Mouse (Mus musculus): ENCODE data around the gene Klk15. TPM values are rescaled to one million over a fixed set of nuclear protein-coding genes. Genes with fewer than 3 reads are reported as not detected.
A peak's percentile ranks its signal among the peaks of the same experiment; 100 is the strongest.

The Klk15 gene
- not detected in 2 replicates for polyA plus RNA-seq (2015; fragmentation: Nextera tagmentation; extraction: Ambion mirVana)

DNA sequence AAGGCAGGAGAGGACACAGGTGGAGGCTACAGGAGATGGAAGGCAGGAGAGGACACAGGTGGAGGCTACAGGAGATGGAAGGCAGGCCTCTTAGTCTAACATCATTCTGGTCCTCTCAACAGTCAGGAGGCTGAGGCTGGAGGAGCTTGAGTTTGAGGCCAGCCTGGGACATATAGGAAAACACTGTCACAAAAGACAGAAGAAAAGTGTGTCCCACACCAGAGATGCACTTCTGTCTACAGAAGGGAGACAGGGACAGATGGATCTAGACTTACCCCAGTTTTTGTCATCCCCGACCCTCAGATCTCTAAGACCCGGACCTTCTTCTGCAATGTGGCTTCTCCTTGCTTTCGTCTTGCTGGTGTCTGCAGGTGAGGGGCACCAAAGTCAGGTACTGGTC, at the start of gene Klk15:
Gene Klk15 (plus strand): TSS at position 301 of the 400 bp plus-strand sequence.
- 88% methylated on average over 3 of the region's 3 CpGs for WGBS
- Histone ChIP-seq H3K9ac (ENCODE audit: low read length) (no peak within 1 kb of the TSS), H3K4me1 (ENCODE audit: control insufficient read depth, insufficient read depth, low read length) (no peaks in the 10 kb centered on the region), H3K4me3 (replicated peaks; ENCODE audit: low read length) (no peak within 1 kb of the TSS), H3K9me3 (replicated peaks; ENCODE audit: control insufficient read depth, low read length) (no peaks in the 10 kb centered on the region), H3K27ac (ENCODE audit: low read length) (no peak within 1 kb of the TSS), H3K36me3 (ENCODE audit: control insufficient read depth, insufficient read depth, low read length) (no peaks in the 10 kb centered on the region), H3K4me2 (ENCODE audit: low read depth, low read length) (no peak within 1 kb of the TSS), H3K27me3 (ENCODE audit: control insufficient read depth, insufficient read depth, low read length) (no peaks in the 10 kb centered on the region)
- no peak for ATAC-seq (ENCODE audit: insufficient read depth, low FRiP score)

- ATAC-seq (ENCODE audit: insufficient read depth, low FRiP score): no peak
- WGBS: 48% methylated on average over 5 of the region's 5 CpGs
- H3K27ac ChIP-seq (ENCODE audit: low read length): no peak overlapping the region
- H3K4me3 ChIP-seq (replicated peaks; ENCODE audit: low read length): no peak overlapping the region
- no peaks in the 10 kb centered on the region for H3K36me3 ChIP-seq (ENCODE audit: control insufficient read depth, insufficient read depth, low read length)
- no peaks in the 10 kb centered on the region for H3K4me1 ChIP-seq (ENCODE audit: control insufficient read depth, insufficient read depth, low read length)
- H3K27me3 ChIP-seq (ENCODE audit: control insufficient read depth, insufficient read depth, low read length): no peaks in the 10 kb centered on the region
- H3K9ac ChIP-seq (ENCODE audit: low read length): no peak overlapping the region
- H3K9me3 ChIP-seq (replicated peaks; ENCODE audit: control insufficient read depth, low read length): no peaks in the 10 kb centered on the region
- no peak overlapping the region for H3K4me2 ChIP-seq (ENCODE audit: low read depth, low read length)
These were observed 42.2 kb upstream of the Klk15 start for GRCm38 (mm10) chr7:43891365-43891764.

- WGBS: 33% methylated on average over 3 of the region's 3 CpGs
- ATAC-seq (ENCODE audit: insufficient read depth, low FRiP score): no peak
These were observed 41.8 kb upstream of the Klk15 start for GRCm38 (mm10) chr7:43891788-43892187.

GRCm38 (mm10) chr7:43894836-43895235, 38.7 kb upstream of the Klk15 start:
- no peaks in the 10 kb centered on the region for H3K9me3 ChIP-seq (replicated peaks; ENCODE audit: control insufficient read depth, low read length)
- no peak overlapping the region for H3K9ac ChIP-seq (ENCODE audit: low read length)
- no peaks in the 10 kb centered on the region for H3K4me1 ChIP-seq (ENCODE audit: control insufficient read depth, insufficient read depth, low read length)
- ATAC-seq (ENCODE audit: insufficient read depth, low FRiP score): peak; percentile 91
- no peak overlapping the region for H3K27ac ChIP-seq (ENCODE audit: low read length)
- WGBS: 3% methylated on average over 1 of the region's 1 CpGs
- no peaks in the 10 kb centered on the region for H3K36me3 ChIP-seq (ENCODE audit: control insufficient read depth, insufficient read depth, low read length)
- H3K27me3 ChIP-seq (ENCODE audit: control insufficient read depth, insufficient read depth, low read length): no peaks in the 10 kb centered on the region
- H3K4me3 ChIP-seq (replicated peaks; ENCODE audit: low read length): no peak overlapping the region
- no peak overlapping the region for H3K4me2 ChIP-seq (ENCODE audit: low read depth, low read length)

More at GRCm38 (mm10) chr7:43891788-43892187, 41.8 kb upstream of the Klk15 start:
- H3K27ac ChIP-seq (ENCODE audit: low read length): no peak overlapping the region
- H3K9ac ChIP-seq (ENCODE audit: low read length): no peak overlapping the region
- H3K4me1 ChIP-seq (ENCODE audit: control insufficient read depth, insufficient read depth, low read length): no peaks in the 10 kb centered on the region
- no peaks in the 10 kb centered on the region for H3K9me3 ChIP-seq (replicated peaks; ENCODE audit: control insufficient read depth, low read length)
- no peak overlapping the region for H3K4me2 ChIP-seq (ENCODE audit: low read depth, low read length)
- no peak overlapping the region for H3K4me3 ChIP-seq (replicated peaks; ENCODE audit: low read length)
- H3K36me3 ChIP-seq (ENCODE audit: control insufficient read depth, insufficient read depth, low read length): no peaks in the 10 kb centered on the region
- no peaks in the 10 kb centered on the region for H3K27me3 ChIP-seq (ENCODE audit: control insufficient read depth, insufficient read depth, low read length)

DNA sequence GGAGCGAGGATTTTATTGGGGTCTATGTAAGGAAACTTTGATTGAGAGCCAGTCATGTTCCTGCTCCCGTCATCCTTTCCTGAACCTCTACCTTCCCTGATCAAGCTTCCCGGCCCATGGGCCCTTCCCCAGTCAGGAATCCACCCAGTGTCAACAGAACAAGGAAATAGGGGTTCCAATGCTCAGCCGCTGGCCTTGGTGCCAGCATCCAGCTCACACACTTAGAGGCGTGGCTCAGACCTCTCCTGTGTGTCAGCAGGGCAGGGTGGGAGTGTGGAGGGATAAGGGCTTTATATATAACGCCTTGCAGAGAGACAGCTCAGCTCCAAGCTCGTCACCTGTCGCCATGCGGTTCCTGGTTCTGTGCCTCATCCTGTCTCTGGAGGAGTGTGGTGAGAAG, 18.7 kb upstream of the Klk15 start:
- Histone ChIP-seq H3K9me3 (replicated peaks; ENCODE audit: control insufficient read depth, low read length) (no peaks in the 10 kb centered on the region), H3K4me3 (replicated peaks; ENCODE audit: low read length) (no peak overlapping the region), H3K27ac (ENCODE audit: low read length) (no peak overlapping the region), H3K4me2 (ENCODE audit: low read depth, low read length) (no peak overlapping the region), H3K27me3 (ENCODE audit: control insufficient read depth, insufficient read depth, low read length) (no peaks in the 10 kb centered on the region), H3K36me3 (ENCODE audit: control insufficient read depth, insufficient read depth, low read length) (no peaks in the 10 kb centered on the region), H3K9ac (ENCODE audit: low read length) (no peak overlapping the region), H3K4me1 (ENCODE audit: control insufficient read depth, insufficient read depth, low read length) (no peaks in the 10 kb centered on the region)
- WGBS: 47% methylated on average over 9 of the region's 9 CpGs
- peak; percentile 84 for ATAC-seq (ENCODE audit: insufficient read depth, low FRiP score)

DNA sequence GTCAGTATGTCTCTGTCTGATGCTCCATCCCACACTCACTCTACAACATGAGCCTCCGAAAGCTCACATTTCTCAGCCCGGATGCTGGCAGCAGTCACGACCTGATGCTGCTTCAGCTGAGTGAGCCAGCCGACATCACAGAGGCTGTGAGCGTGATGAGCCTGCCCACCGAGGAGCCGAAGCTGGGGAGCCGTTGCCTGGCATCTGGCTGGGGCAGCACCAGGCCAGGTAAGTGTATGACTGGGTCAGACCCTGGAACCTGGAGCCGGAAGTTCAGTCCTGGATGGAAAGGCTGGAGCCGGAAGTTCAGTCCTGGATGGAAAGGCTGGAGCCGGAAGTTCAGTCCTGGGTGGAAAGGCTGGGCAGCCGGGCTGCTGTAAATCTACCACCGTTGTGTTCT, 15.1 kb upstream of the Klk15 start:
- WGBS: 83% methylated on average over 13 of the region's 13 CpGs
- Histone ChIP-seq H3K9me3 (replicated peaks; ENCODE audit: control insufficient read depth, low read length) (no peaks in the 10 kb centered on the region), H3K27ac (ENCODE audit: low read length) (no peak overlapping the region)

DNA sequence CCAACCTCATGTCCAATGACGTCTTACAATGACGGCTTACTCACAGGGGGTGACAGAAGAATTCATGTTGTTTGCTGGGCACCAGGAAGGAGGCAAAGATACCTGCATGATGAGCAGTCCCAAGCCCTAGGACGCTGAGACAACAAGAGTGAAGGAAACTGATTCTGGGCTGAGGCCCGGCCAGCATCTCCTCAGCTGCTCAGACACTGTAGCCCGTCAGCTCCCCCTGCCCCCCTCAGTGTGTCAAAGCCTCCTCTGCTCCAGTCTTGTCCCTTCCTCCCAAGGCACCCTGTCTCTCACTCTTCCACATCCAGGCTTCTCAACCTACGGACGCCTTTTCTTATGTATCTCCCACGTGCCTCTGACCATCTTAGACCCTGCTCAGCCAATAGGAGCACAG, 14.7 kb upstream of the Klk15 start:
- Histone ChIP-seq H3K4me2 (ENCODE audit: low read depth, low read length) (no peak overlapping the region), H3K36me3 (ENCODE audit: control insufficient read depth, insufficient read depth, low read length) (no peaks in the 10 kb centered on the region), H3K4me1 (ENCODE audit: control insufficient read depth, insufficient read depth, low read length) (no peaks in the 10 kb centered on the region), H3K9ac (ENCODE audit: low read length) (no peak overlapping the region), H3K4me3 (replicated peaks; ENCODE audit: low read length) (no peak overlapping the region), H3K9me3 (replicated peaks; ENCODE audit: control insufficient read depth, low read length) (no peaks in the 10 kb centered on the region), H3K27ac (ENCODE audit: low read length) (no peak overlapping the region), H3K27me3 (ENCODE audit: control insufficient read depth, insufficient read depth, low read length) (no peaks in the 10 kb centered on the region)
- no peak for ATAC-seq (ENCODE audit: insufficient read depth, low FRiP score)
- 70% methylated on average over 8 of the region's 8 CpGs for WGBS

More for the DNA sequence above, 15.1 kb upstream of the Klk15 start:
- Histone ChIP-seq H3K4me3 (replicated peaks; ENCODE audit: low read length) (no peak overlapping the region), H3K4me2 (ENCODE audit: low read depth, low read length) (no peak overlapping the region), H3K36me3 (ENCODE audit: control insufficient read depth, insufficient read depth, low read length) (no peaks in the 10 kb centered on the region), H3K4me1 (ENCODE audit: control insufficient read depth, insufficient read depth, low read length) (no peaks in the 10 kb centered on the region), H3K9ac (ENCODE audit: low read length) (no peak overlapping the region), H3K27me3 (ENCODE audit: control insufficient read depth, insufficient read depth, low read length) (no peaks in the 10 kb centered on the region)
- no peak for ATAC-seq (ENCODE audit: insufficient read depth, low FRiP score)

GRCm38 (mm10) chr7:43919559-43920451, 13.7 kb upstream of the Klk15 start:
- Histone ChIP-seq H3K27ac (ENCODE audit: low read length) (no peak overlapping the region), H3K36me3 (ENCODE audit: control insufficient read depth, insufficient read depth, low read length) (no peaks in the 10 kb centered on the region), H3K4me3 (replicated peaks; ENCODE audit: low read length) (no peak overlapping the region), H3K9ac (ENCODE audit: low read length) (no peak overlapping the region), H3K4me1 (ENCODE audit: control insufficient read depth, insufficient read depth, low read length) (no peaks in the 10 kb centered on the region), H3K27me3 (ENCODE audit: control insufficient read depth, insufficient read depth, low read length) (no peaks in the 10 kb centered on the region), H3K4me2 (ENCODE audit: low read depth, low read length) (no peak overlapping the region), H3K9me3 (replicated peaks; ENCODE audit: control insufficient read depth, low read length) (no peaks in the 10 kb centered on the region)
- 29% methylated on average over 14 of the region's 14 CpGs for WGBS
- ATAC-seq (ENCODE audit: insufficient read depth, low FRiP score): peak; percentile 80; the same call in 1 of the 2 replicates

- no peak for ATAC-seq (ENCODE audit: insufficient read depth, low FRiP score)
These were observed 13.0 kb upstream of the Klk15 start for GRCm38 (mm10) chr7:43920582-43920981.

More at GRCm38 (mm10) chr7:43920582-43920981, 13.0 kb upstream of the Klk15 start:
- H3K36me3 ChIP-seq (ENCODE audit: control insufficient read depth, insufficient read depth, low read length): no peaks in the 10 kb centered on the region
- no peak overlapping the region for H3K9ac ChIP-seq (ENCODE audit: low read length)
- 81% methylated on average over 3 of the region's 3 CpGs for WGBS
- no peaks in the 10 kb centered on the region for H3K9me3 ChIP-seq (replicated peaks; ENCODE audit: control insufficient read depth, low read length)
- no peak overlapping the region for H3K4me2 ChIP-seq (ENCODE audit: low read depth, low read length)
- H3K4me3 ChIP-seq (replicated peaks; ENCODE audit: low read length): no peak overlapping the region
- no peak overlapping the region for H3K27ac ChIP-seq (ENCODE audit: low read length)
- H3K27me3 ChIP-seq (ENCODE audit: control insufficient read depth, insufficient read depth, low read length): no peaks in the 10 kb centered on the region
- no peaks in the 10 kb centered on the region for H3K4me1 ChIP-seq (ENCODE audit: control insufficient read depth, insufficient read depth, low read length)
